Mouse (Mus musculus) fibroblast of lung, adult 2 months (primary cell): ENCODE results near the gene Tmem56.

Experiments
- DNase-seq: peaks from one replicate; pipeline ENCODE4 v3.0.0-alpha.2; 2011; ENCODE audit warnings: low read depth

Gene Tmem56

DNA sequence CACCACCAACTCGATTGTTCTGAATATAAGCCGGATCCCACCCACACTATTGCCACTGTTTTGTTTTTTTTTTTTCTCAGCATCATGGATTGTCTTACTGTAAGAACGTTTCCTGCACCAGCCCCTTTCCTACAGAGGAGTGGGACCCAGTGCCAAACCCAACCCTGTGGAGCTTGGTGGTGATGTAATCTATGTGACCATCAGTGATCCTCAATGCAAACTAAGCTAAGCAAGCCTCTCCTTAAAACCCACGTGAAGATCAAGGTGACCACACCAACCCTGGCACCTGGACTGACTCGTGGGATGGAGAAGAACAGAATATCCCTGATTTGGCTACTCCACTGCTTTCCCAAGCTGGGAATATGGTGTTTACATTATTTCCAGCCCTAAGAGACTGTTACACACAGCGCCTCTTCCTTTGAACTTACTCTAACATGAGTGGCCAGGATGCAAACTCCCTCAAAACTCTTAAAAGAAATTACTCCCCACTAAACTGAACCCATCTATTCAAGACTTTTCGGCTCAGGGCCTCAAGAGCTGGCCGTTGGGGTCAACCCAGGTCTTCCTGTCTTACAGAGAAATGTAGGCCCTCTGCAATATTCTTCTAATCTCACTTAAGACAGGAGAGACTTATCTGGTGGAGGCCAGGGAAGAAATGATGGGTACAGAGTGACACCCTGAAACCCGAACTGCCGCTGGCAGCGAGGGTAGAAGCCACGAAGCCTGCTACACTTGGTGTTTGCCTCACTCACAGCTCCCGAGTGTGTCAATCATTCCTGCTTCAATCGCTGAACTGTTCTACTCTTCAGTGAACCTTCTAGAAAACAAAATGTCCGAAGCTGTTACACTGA lies 113.6 kb downstream of the Tmem56 start:
- no peak for DNase-seq

DNA sequence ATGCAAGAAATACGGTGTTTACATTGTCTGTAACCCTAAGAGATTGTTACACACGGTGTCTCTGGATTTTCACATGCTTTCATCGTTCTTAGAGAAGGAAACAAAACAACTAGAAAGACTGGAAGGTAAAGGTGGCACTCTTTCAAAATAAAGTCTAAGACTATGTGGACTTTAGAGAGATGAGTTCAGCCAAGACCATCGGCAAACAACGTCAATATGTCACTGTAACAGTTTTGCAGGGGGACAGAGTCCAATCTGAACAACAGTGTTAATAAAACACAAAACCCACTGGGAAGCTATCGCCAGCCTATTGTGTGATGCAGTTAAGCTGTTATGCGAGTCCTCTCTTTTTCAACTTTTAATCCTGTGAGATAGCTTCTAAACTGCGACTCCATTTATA lies 114.3 kb downstream of the Tmem56 start:
- DNase-seq, result no peak

DNA sequence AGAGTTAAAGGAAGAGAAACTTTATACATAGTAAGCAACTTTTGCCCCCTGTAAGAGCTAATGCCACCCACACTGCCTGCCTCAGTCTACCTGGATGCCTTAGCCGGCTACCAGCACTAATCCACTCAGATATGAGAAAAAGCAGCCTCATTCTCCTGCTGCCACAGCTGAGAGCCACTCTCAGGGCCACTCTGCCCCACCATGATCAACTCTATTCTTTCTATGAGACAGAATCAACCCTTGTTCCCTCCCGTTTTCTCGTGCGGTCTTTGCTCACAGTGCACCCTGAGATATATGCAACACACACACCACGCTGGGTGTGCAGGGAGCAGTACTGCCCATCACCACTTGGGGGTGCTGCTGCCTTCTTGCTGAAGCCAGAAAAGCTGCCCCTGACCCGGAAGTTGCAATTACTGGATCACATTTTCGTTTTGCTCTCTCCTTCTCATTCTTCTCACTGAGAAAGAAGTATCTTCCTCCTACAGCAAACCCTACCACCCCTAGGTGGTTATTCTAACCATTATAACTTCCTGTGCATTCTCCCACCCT lies 119.6 kb downstream of the Tmem56 start:
- DNase-seq, result no peak

DNA sequence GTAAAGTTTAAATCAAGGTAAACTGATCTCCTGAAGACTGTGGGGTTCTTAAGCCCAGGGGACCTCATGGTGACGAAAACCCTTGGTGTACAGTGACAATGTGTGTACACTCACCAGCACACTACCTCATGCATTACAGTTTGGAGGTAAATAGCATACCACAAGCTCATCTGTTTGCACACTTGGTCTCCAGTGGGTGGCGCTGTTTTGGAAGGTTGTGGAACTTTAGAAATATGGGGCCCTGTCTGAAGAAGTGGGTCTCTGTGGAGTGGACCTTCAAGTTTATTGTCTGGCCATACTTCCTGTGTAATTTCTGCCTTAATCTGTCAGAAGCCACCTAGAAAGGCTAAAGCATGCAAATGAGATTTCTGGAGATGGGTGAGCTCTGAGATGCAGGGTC lies 121.2 kb downstream of the Tmem56 start:
- DNase-seq, result no peak

- DNase-seq, result no peak
These were observed 122.5 kb downstream of the Tmem56 start for GRCm38 (mm10) chr3:121160424-121160823.

- DNase-seq, result no peak
These were observed 123.3 kb downstream of the Tmem56 start for GRCm38 (mm10) chr3:121159566-121159965.

DNA sequence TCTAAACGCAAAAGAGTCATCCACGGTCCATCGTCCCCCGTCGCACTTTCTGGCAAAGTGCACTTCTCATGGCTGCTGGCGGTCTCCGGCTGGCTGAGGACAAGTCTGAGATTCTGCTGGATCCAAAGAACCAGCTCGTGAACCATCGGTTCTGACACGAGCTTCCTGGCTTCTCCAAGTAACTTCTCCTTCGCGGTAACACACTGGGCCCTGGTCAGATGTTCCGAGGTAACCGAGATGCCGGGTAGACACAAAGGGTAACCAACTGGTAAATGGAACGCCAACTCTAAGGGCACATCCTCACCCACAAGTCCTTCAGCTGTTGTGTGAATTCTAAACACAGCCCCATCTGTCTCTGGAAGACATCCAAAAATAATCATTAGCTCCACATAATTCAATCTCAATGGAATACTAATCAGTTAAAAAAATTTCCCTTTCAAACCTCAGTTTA lies 124.0 kb downstream of the Tmem56 start:
- DNase-seq, result no peak

GRCm38 (mm10) chr3:121157546-121158330 lies 125.2 kb downstream of the Tmem56 start:
- no peak for DNase-seq

GRCm38 (mm10) chr3:121156451-121157186 lies 126.3 kb downstream of the Tmem56 start:
- no peak for DNase-seq

DNA sequence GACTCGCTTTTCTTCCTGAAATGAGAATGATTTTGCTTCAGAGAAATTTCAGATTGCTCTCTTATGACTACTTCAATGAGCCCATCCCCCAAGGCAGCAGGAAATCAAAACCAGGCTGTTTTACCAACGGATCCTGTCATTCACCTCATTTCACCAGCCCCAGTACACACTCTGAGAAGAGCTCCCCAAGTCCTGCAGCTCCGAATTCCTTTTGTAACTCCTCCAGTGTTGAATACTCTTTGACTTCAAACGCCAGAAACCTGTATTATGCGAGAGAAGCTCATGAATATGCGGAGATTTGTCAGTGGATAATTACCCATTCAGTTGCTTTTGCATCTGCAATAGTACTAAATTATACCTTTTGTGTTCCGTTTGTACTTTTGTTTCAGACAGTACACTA lies 126.9 kb downstream of the Tmem56 start:
- no peak for DNase-seq
